ENCODE assay signal across 10 mouse cellular contexts in the genomic region with DNA sequence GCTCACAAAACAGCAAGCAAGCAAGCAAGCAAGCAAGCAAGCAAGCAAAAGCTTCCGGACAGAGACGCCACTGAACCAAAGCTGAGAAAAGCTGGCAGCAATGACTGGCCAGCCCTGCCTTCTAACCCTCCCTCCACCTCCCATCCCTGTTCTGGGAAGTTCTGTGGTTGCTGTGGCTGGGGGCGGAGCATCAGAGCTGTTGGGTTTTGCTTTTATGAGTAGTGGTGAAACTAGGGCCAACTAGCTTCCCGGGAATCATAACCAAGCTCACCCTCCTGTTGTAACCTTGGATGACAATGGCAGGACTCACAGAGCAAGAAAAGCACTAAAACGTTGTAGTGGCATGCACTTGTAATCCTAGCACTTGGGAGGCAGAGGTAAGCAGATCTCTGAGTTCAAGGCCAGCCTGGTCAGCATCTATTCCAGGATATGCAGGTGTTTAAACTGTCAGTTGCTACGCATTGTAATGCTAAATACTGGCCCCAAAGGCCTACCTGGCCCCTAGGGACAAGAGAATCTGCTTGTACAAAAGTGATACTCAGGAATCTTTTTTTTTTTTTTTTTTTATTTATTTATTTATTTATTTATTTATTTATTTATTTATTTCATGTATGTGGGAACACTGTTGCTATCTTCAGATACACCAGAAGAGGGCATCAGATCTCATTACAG. TPM values are rescaled to one million over a fixed set of nuclear protein-coding genes. Genes with fewer than 3 reads are reported as not detected.
DNase-seq lines count a peak whose midpoint lies in the region; TF ChIP-seq lines count a peak whose summit lies in the region.
"Had no signal": no experiment of that assay in that cellular context is flagged by ENCODE, and none has a peak within 500 bp of the region (broad histone marks: within the 10 kb centered on the region; RNA-seq: fewer than 3 reads in every experiment).

No protein-coding gene starts in this region.

- no peaks in the 10 kb centered on the region for H3K4me1 ChIP-seq in lung, adult 2 months (ENCODE audit: control insufficient read depth, insufficient read depth, low read length)
- H3K4me1 ChIP-seq: hindbrain, embryonic 15.5 days; limb, embryonic 12.5 days had no signal

- WGBS in lung, adult 2 months, result 68% methylated on average over 6 of the region's 6 CpGs

- no peak for TF ChIP-seq POLR2A in lung, adult 2 months (IDR thresholded peaks at IDR 0.05; ENCODE audit: borderline replicate concordance, extremely low read depth, low read depth, low read length)
- no peak for TF ChIP-seq POLR2A in myocyte (IDR thresholded peaks at IDR 0.05; ENCODE audit: insufficient read length, low read depth)

- H3K27me3 ChIP-seq in myocyte (ENCODE audit: control insufficient read depth, insufficient read depth, insufficient read length), result no peaks in the 10 kb centered on the region
- H3K27me3 ChIP-seq: hindbrain, embryonic 15.5 days; limb, embryonic 12.5 days had no signal

- H3K79me2 ChIP-seq in myocyte (ENCODE audit: control insufficient read depth, insufficient read depth), result no peaks in the 10 kb centered on the region

- TF ChIP-seq CTCF in lung, adult 2 months (IDR thresholded peaks at IDR 0.05; ENCODE audit: insufficient read depth, low read length), result no peak

- DNase-seq in lung, adult 18-20 months, result peak; percentile 51 to 53
- DNase-seq in lung, adult 2 months, result no peak
- peak; percentile 51 for DNase-seq in NIH3T3 (ENCODE audit: low read depth)
- peak; percentile 33 to 57 for DNase-seq in kidney, postnatal 36 days
- DNase-seq in frontal cortex, postnatal 36 days (ENCODE audit: low spot score in 2 of 2), result no peak
- no peak for DNase-seq in cerebellum, adult 9-11 months
- no peak for DNase-seq in layer of hippocampus, adult 9-11 months

- peak overlapping the region; percentile 15 for H3K4me2 ChIP-seq in myocyte (ENCODE audit: low read depth)
- H3K4me2 ChIP-seq: hindbrain, embryonic 15.5 days; limb, embryonic 12.5 days had no signal

- no peak overlapping the region for H3K4me3 ChIP-seq in lung, adult 2 months (replicated peaks; ENCODE audit: extremely low read depth, low read depth, low read length)
- H3K4me3 ChIP-seq in myocyte, result no peak overlapping the region
- H3K4me3 ChIP-seq: hindbrain, embryonic 15.5 days; limb, embryonic 12.5 days had no signal

- H3K36me3 ChIP-seq in myocyte (ENCODE audit: control insufficient read depth, insufficient read depth), result no peaks in the 10 kb centered on the region
- H3K36me3 ChIP-seq: hindbrain, embryonic 15.5 days; limb, embryonic 12.5 days had no signal

- H3ac ChIP-seq in myocyte (ENCODE audit: control insufficient read depth, insufficient read length), result no peak overlapping the region

TF ChIP-seq in myocyte, 11 proteins besides CTCF, POLR2A, EP300 and RAD21:
- TF ChIP-seq MYOG (IDR thresholded peaks at IDR 0.05; ENCODE audit: control insufficient read depth in 1 of 3, insufficient read depth in 1 of 3, insufficient read length in 2 of 3, low read depth in 2 of 3), result no peak
- no peak for TF ChIP-seq SRF (IDR thresholded peaks at IDR 0.05; ENCODE audit: control insufficient read depth, insufficient read length, low read depth)
- TF ChIP-seq TCF12 (IDR thresholded peaks at IDR 0.05; ENCODE audit: insufficient read depth, poor library complexity, severe bottlenecking), result no peak
- no peak for TF ChIP-seq POLR2AphosphoS2 (IDR thresholded peaks at IDR 0.05; ENCODE audit: insufficient read length, low read depth)
- TF ChIP-seq TCF3 (IDR thresholded peaks at IDR 0.05; ENCODE audit: insufficient read length, low read depth), result no peak
- TF ChIP-seq E2F4 (IDR thresholded peaks at IDR 0.05; ENCODE audit: insufficient read depth), result no peak
- no peak for TF ChIP-seq REST (IDR thresholded peaks at IDR 0.05; ENCODE audit: insufficient read depth, insufficient read length)
- TF ChIP-seq MAX (IDR thresholded peaks at IDR 0.05; ENCODE audit: low read depth), result no peak
- no peak for TF ChIP-seq CEBPB (IDR thresholded peaks at IDR 0.05; ENCODE audit: insufficient read depth, poor library complexity, severe bottlenecking)
- no peak for TF ChIP-seq USF1 (IDR thresholded peaks at IDR 0.05; ENCODE audit: low read depth)
- no peak for TF ChIP-seq MYOD1 (IDR thresholded peaks at IDR 0.05; ENCODE audit: control insufficient read depth in 1 of 3, insufficient read length in 2 of 3, low read depth in 2 of 3)
TF ChIP-seq in myocyte: peak in this region for 0.

RNA-seq across cellular contexts. Expression of a gene that starts 43.8 kb away (rescaled TPM):
- 18.6 and 29.8 TPM in 2 replicates for polyA plus RNA-seq in lung, adult 2 months (2012; rRNA removed)
- polyA plus RNA-seq in myocyte (2012; fragmentation: generic; extraction: Trizol), result 24.0 TPM

Comparison
In these comparisons a context has a peak if more than half of its experiments do, and no peak if none do; other contexts are left out.
1. DNase-seq: peak in lung, adult 18-20 months (2 of 2), NIH3T3 (single experiment) and kidney, postnatal 36 days (2 of 2); none in lung, adult 2 months (single experiment), frontal cortex, postnatal 36 days (0 of 2), cerebellum, adult 9-11 months (single experiment) and layer of hippocampus, adult 9-11 months (single experiment).